Comparison of ENCODE assay signal across 10 mouse cellular contexts in the genomic region with DNA sequence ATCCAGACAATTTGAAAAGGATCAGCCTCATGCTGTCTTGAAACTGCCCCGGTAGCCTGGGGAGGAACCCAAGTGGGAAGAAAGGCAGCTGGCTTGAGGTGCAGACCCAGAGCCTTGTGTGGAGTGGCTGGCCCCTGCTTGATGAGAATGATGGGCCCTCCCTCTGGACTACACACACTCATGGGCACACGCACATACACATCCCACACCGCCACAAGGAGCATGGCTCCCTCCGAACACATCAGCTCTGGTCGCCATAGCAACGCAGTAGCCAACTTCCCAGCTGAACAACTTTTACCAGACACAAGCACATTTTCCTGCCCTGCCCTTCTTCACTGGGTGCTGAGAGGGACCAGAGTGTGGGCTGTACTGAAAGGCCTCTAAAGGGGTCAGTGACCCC.
A peak's percentile ranks its signal among the peaks of the same experiment; 100 is the strongest.
DNase-seq lines count a peak whose midpoint lies in the region; ATAC-seq and TF ChIP-seq lines count a peak whose summit lies in the region.
"Had no signal": no experiment of that assay in that cellular context is flagged by ENCODE, and none has a peak within 500 bp of the region (broad histone marks: within the 10 kb centered on the region; RNA-seq: fewer than 3 reads in every experiment).

No protein-coding gene starts in this region.

- H3K4me3 ChIP-seq in layer of hippocampus, adult 2 months, result no peak overlapping the region
- H3K4me3 ChIP-seq in midbrain, embryonic 10.5 days, result peak overlapping the region; percentile 24; the same call in 1 of the 2 replicates
- H3K4me3 ChIP-seq in stomach, postnatal 0 days (ENCODE audit: low read depth, low read length), result no peak overlapping the region

- no peaks in the 10 kb centered on the region for H3K36me3 ChIP-seq in midbrain, embryonic 10.5 days
- no peaks in the 10 kb centered on the region for H3K36me3 ChIP-seq in stomach, postnatal 0 days (ENCODE audit: control insufficient read depth, insufficient read depth, low read length)
- H3K36me3 ChIP-seq: G1E had no signal

- no peak for TF ChIP-seq EP300 in stomach, postnatal 0 days (optimal IDR thresholded peaks at IDR 0.05)

- peaks cover 34% of the 10 kb centered on the region for H3K27me3 ChIP-seq in midbrain, embryonic 10.5 days (ENCODE audit: low read depth, poor library complexity, severe bottlenecking)
- no peaks in the 10 kb centered on the region for H3K27me3 ChIP-seq in stomach, postnatal 0 days (ENCODE audit: control insufficient read depth, insufficient read depth, low read length)

- peaks cover 53% of the 10 kb centered on the region for H3K4me1 ChIP-seq in midbrain, embryonic 10.5 days
- no peaks in the 10 kb centered on the region for H3K4me1 ChIP-seq in stomach, postnatal 0 days (replicated peaks; ENCODE audit: control insufficient read depth, insufficient read depth)

- TF ChIP-seq CTCF in layer of hippocampus, adult 2 months (conservative IDR thresholded peaks at IDR 0.05), result no peak
- no peak for TF ChIP-seq CTCF in stomach, postnatal 0 days (IDR thresholded peaks at IDR 0.05; ENCODE audit: low read depth)

- DNase-seq in layer of hippocampus, postnatal 10 days (ENCODE audit: low spot score in 2 of 2), result peak; percentile 29 to 41
- DNase-seq in layer of hippocampus, adult 2 months (ENCODE audit: low spot score in 2 of 2), result no peak
- DNase-seq in frontal cortex, adult 2 months (ENCODE audit: extremely low spot score in 1 of 2, low spot score in 1 of 2), result peak; percentile 28 to 61
- DNase-seq in midbrain, embryonic 10.5 days (ENCODE audit: low spot score), result peak; percentile 60
- DNase-seq in stomach, postnatal 0 days (ENCODE audit: low spot score), result no peak
- no peak for DNase-seq in thymus, postnatal 14 days
- no peak for DNase-seq in thymus, postnatal 10 days (ENCODE audit: low spot score in 2 of 2)
- no peak for DNase-seq in lung, postnatal 10 days

- ATAC-seq in stomach, postnatal 0 days (ENCODE audit: low FRiP score, low TSS enrichment), result peak; percentile 29; the same call in 1 of the 2 replicates

- H3K4me2 ChIP-seq in stomach, postnatal 0 days (replicated peaks; ENCODE audit: low read depth), result no peak overlapping the region

- H3K9me3 ChIP-seq in midbrain, embryonic 10.5 days (replicated peaks), result no peaks in the 10 kb centered on the region
- no peaks in the 10 kb centered on the region for H3K9me3 ChIP-seq in stomach, postnatal 0 days (ENCODE audit: control insufficient read depth, low read length)
- H3K9me3 ChIP-seq: G1E had no signal

- H3K27ac ChIP-seq in layer of hippocampus, adult 2 months, result no peak overlapping the region
- peak overlapping the region; percentile 76 for H3K27ac ChIP-seq in midbrain, embryonic 10.5 days (replicated peaks)
- H3K27ac ChIP-seq in stomach, postnatal 0 days (replicated peaks), result no peak overlapping the region
- H3K27ac ChIP-seq: kidney, postnatal 0 days had no signal

- H3K9ac ChIP-seq in stomach, postnatal 0 days (ENCODE audit: low read length), result no peak overlapping the region

- 11% methylated on average over 6 of the region's 6 CpGs for WGBS in midbrain, embryonic 10.5 days
- WGBS in stomach, postnatal 0 days, result 41% methylated on average over 6 of the region's 6 CpGs

Comparison
In these comparisons a context has a peak if more than half of its experiments do, and no peak if none do; other contexts are left out.
1. DNase-seq: peak in layer of hippocampus, postnatal 10 days (2 of 2), frontal cortex, adult 2 months (2 of 2) and midbrain, embryonic 10.5 days (single experiment); none in layer of hippocampus, adult 2 months (0 of 2), stomach, postnatal 0 days (single experiment), thymus, postnatal 14 days (single experiment), thymus, postnatal 10 days (0 of 2) and lung, postnatal 10 days (single experiment).